Mouse (Mus musculus) heart, embryonic 14.5 days (tissue): ENCODE measurements around the gene Plekho2. TPM values are rescaled to one million over a fixed set of nuclear protein-coding genes. Genes with fewer than 3 reads are reported as not detected.

Source experiments
- ATAC-seq: fragments of 200-750 bp; cut with Nextera tagmentation; 2 replicates; pipeline ENCODE4 v1.8.0; 2017; ENCODE audit warnings: low read depth, moderate TSS enrichment; ENCODE audit not compliant: insufficient number of reproducible peaks, insufficient read depth, low FRiP score
- H3K27ac ChIP-seq, 2 experiments: fragments of 200-500 bp in 1 of 2; fragments of 300-500 bp in 1 of 2; sonication (generic) in 1 of 2; replicated peaks in 1 of 2; 2 replicates each; pipeline ENCODE4 v1.5.1; 2012 to 2014; ENCODE audit warnings: low read depth in 2 of 2, low read length in 2 of 2, control low read depth in 1 of 2, mild to moderate bottlenecking in 1 of 2, mixed read lengths in 1 of 2; ENCODE audit not compliant: control insufficient read depth in 1 of 2, insufficient read depth in 1 of 2
- H3K27me3 ChIP-seq: fragments of 300-500 bp; sonication (generic); 2 replicates; pipeline ENCODE4 v1.6.1; 2014; ENCODE audit warnings: mild to moderate bottlenecking, low read length, control low read depth; ENCODE audit not compliant: control insufficient read depth, insufficient read depth
- H3K36me3 ChIP-seq: fragments of 300-500 bp; sonication (generic); 2 replicates; pipeline ENCODE4 v1.6.1; 2014; ENCODE audit warnings: mild to moderate bottlenecking, control low read depth, low read length, mixed read lengths; ENCODE audit not compliant: control insufficient read depth, insufficient read depth
- H3K4me1 ChIP-seq, 2 experiments: fragments of 200-500 bp in 1 of 2; fragments of 300-500 bp in 1 of 2; sonication (generic) in 1 of 2; 2 replicates each; pipeline ENCODE4 v1.6.1; 2012 to 2014; ENCODE audit warnings: low read length in 2 of 2, control low read depth in 1 of 2, mixed read lengths in 1 of 2; ENCODE audit not compliant: control insufficient read depth in 2 of 2, insufficient read depth in 2 of 2
- H3K4me2 ChIP-seq: fragments of 300-500 bp; sonication (generic); 2 replicates; pipeline ENCODE4 v1.6.1; 2014; ENCODE audit warnings: mild to moderate bottlenecking, low read length
- H3K4me3 ChIP-seq, 2 experiments: fragments of 200-500 bp in 1 of 2; fragments of 300-500 bp in 1 of 2; sonication (generic) in 1 of 2; 2 replicates each; pipeline ENCODE4 v1.5.1; 2012 to 2014; ENCODE audit warnings: low read length in 2 of 2, mild to moderate bottlenecking in 2 of 2, control low read depth in 1 of 2, low read depth in 1 of 2, moderate library complexity in 1 of 2; ENCODE audit not compliant: control insufficient read depth in 1 of 2, insufficient read depth in 1 of 2
- H3K9ac ChIP-seq: fragments of 300-500 bp; sonication (generic); 2 replicates; pipeline ENCODE4 v1.6.1; 2014; ENCODE audit warnings: mild to moderate bottlenecking, low read length
- H3K9me3 ChIP-seq: fragments of 300-500 bp; sonication (generic); 2 replicates; pipeline ENCODE4 v1.6.1; 2016; ENCODE audit warnings: low read length, control low read depth; ENCODE audit not compliant: control insufficient read depth
- WGBS: fragments of 180-500 bp; shearing (Covaris S2); extraction: QIAGEN DNeasy Blood & Tissue Kit; methylation state at CpG from one replicate; pipeline ENCODE4 v1.1.7; 2014; 5-methylcytosine and 5-hydroxymethylcytosine counted together
- polyA plus RNA-seq: library from polyadenylated mRNA; unstranded; fragments of >200 nt; fragmentation: Nextera tagmentation; extraction: Ambion mirVana; gene quantifications from 2 replicates; pipeline ENCODE4 v1.2.1, GENCODE M21; 2014

The Plekho2 gene
- polyA plus RNA-seq, 1 experiment from 2014 or later: 8.8 TPM

GRCm38 (mm10) chr9:65561016-65561415 is 18.8 kb downstream of the Plekho2 start:
- no peak overlapping the region for H3K4me3 ChIP-seq
- peaks cover 12 to 20% of the 10 kb centered on the region in 2 experiments for H3K4me1 ChIP-seq
- no peak for ATAC-seq
- 0 out of 4 replicates have a peak overlapping the region, but pooled peaks of 1 of the 2 experiments have one; percentile 42 for H3K27ac ChIP-seq
- H3K9me3 ChIP-seq: 0 out of 2 replicates have a peak, but pooled peaks cover 3% of the 10 kb centered on the region
- no peak overlapping the region for H3K4me2 ChIP-seq
- H3K27me3 ChIP-seq: no peaks in the 10 kb centered on the region
- peaks cover 63% of the 10 kb centered on the region for H3K36me3 ChIP-seq
- H3K9ac ChIP-seq: no peak overlapping the region
- WGBS: 81% methylated on average over 4 of the region's 4 CpGs

GRCm38 (mm10) chr9:65558806-65559205 is 21.0 kb downstream of the Plekho2 start:
- Histone ChIP-seq H3K9ac (no peak overlapping the region), H3K36me3 (peaks cover 71% of the 10 kb centered on the region), H3K27me3 (no peaks in the 10 kb centered on the region), H3K27ac (no peak overlapping the region), H3K4me3 (no peak overlapping the region), H3K9me3 (no peaks in the 10 kb centered on the region), H3K4me2 (no peak overlapping the region), H3K4me1 (peaks cover 21 to 23% of the 10 kb centered on the region in 2 experiments)
- no peak for ATAC-seq
- 95% methylated on average over 6 of the region's 6 CpGs for WGBS

- H3K36me3 ChIP-seq: peaks cover 63% of the 10 kb centered on the region
- no peak overlapping the region for H3K27ac ChIP-seq
- WGBS: 92% methylated on average over 5 of the region's 5 CpGs
These were observed 22.9 kb downstream of the Plekho2 start for GRCm38 (mm10) chr9:65556979-65557378.

GRCm38 (mm10) chr9:65556349-65556748 is 23.5 kb downstream of the Plekho2 start:
- H3K4me3 ChIP-seq: no peak overlapping the region
- ATAC-seq: no peak
- peaks cover 64% of the 10 kb centered on the region for H3K36me3 ChIP-seq
- WGBS: 90% methylated on average over 8 of the region's 8 CpGs
- no peak overlapping the region for H3K4me2 ChIP-seq
- peaks cover 18 to 19% of the 10 kb centered on the region in 2 experiments for H3K4me1 ChIP-seq
- H3K9me3 ChIP-seq: no peaks in the 10 kb centered on the region
- H3K27me3 ChIP-seq: no peaks in the 10 kb centered on the region
- H3K9ac ChIP-seq: no peak overlapping the region
- no peak overlapping the region for H3K27ac ChIP-seq

More at GRCm38 (mm10) chr9:65556979-65557378, 22.9 kb downstream of the Plekho2 start:
- no peak overlapping the region for H3K4me3 ChIP-seq
- peaks cover 19 to 21% of the 10 kb centered on the region in 2 experiments for H3K4me1 ChIP-seq
- H3K27me3 ChIP-seq: no peaks in the 10 kb centered on the region
- H3K9ac ChIP-seq: no peak overlapping the region
- ATAC-seq: no peak
- H3K9me3 ChIP-seq: no peaks in the 10 kb centered on the region
- no peak overlapping the region for H3K4me2 ChIP-seq

GRCm38 (mm10) chr9:65555621-65556020 is 24.2 kb downstream of the Plekho2 start:
- H3K4me1 ChIP-seq: peaks cover 23 to 25% of the 10 kb centered on the region in 2 experiments
- H3K9ac ChIP-seq: no peak overlapping the region
- peak overlapping the region in 1 of 2 experiments; percentile 41; a peak in 1 of 4 replicates for H3K27ac ChIP-seq
- H3K4me3 ChIP-seq: no peak overlapping the region
- peaks cover 64% of the 10 kb centered on the region for H3K36me3 ChIP-seq
- H3K27me3 ChIP-seq: no peaks in the 10 kb centered on the region
- no peak for ATAC-seq
- no peaks in the 10 kb centered on the region for H3K9me3 ChIP-seq
- WGBS: 71% methylated on average over 4 of the region's 4 CpGs
- H3K4me2 ChIP-seq: no peak overlapping the region

GRCm38 (mm10) chr9:65555001-65555405 is 24.8 kb downstream of the Plekho2 start:
- Histone ChIP-seq H3K9ac (peak overlapping the region; percentile 30; the same call in 1 of the 2 replicates), H3K27me3 (no peaks in the 10 kb centered on the region), H3K36me3 (peaks cover 58% of the 10 kb centered on the region), H3K9me3 (no peaks in the 10 kb centered on the region), H3K27ac (peak overlapping the region; percentile 2 to 55; a peak in 2 of 4 replicates), H3K4me2 (peak overlapping the region; percentile 6; the same call in 1 of the 2 replicates), H3K4me1 (peaks cover 28 to 29% of the 10 kb centered on the region in 2 experiments), H3K4me3 (no peak overlapping the region)
- WGBS: 13% methylated on average over 5 of the region's 5 CpGs
- 0 out of 2 replicates have a peak, but pooled peaks have one; percentile 8 for ATAC-seq

GRCm38 (mm10) chr9:65552711-65553110 is 27.1 kb downstream of the Plekho2 start:
- Histone ChIP-seq H3K27ac (peak overlapping the region in 1 of 2 experiments; percentile 26; a peak in 1 of 4 replicates), H3K4me1 (peaks cover 32 to 35% of the 10 kb centered on the region in 2 experiments)
- WGBS: 94% methylated on average over 2 of the region's 2 CpGs

GRCm38 (mm10) chr9:65552141-65552540 is 27.7 kb downstream of the Plekho2 start:
- no peaks in the 10 kb centered on the region for H3K27me3 ChIP-seq
- no peak overlapping the region for H3K9ac ChIP-seq
- no peak overlapping the region for H3K4me2 ChIP-seq
- peak overlapping the region in 1 of 2 experiments; percentile 82; a peak in 3 of 4 replicates for H3K27ac ChIP-seq
- H3K9me3 ChIP-seq: no peaks in the 10 kb centered on the region
- no peak for ATAC-seq
- no peak overlapping the region for H3K4me3 ChIP-seq
- H3K36me3 ChIP-seq: peaks cover 33% of the 10 kb centered on the region
- 94% methylated on average over 5 of the region's 5 CpGs for WGBS
- peaks cover 32 to 41% of the 10 kb centered on the region in 2 experiments for H3K4me1 ChIP-seq

More at GRCm38 (mm10) chr9:65552711-65553110, 27.1 kb downstream of the Plekho2 start:
- ATAC-seq: no peak
- no peak overlapping the region for H3K9ac ChIP-seq
- no peaks in the 10 kb centered on the region for H3K27me3 ChIP-seq
- no peaks in the 10 kb centered on the region for H3K9me3 ChIP-seq
- peaks cover 38% of the 10 kb centered on the region for H3K36me3 ChIP-seq
- H3K4me2 ChIP-seq: no peak overlapping the region
- H3K4me3 ChIP-seq: no peak overlapping the region
